Mouse (Mus musculus): ENCODE data around the gene Nrap.
"Not testable (repeated sequence)": the region's sequence is repeated elsewhere in the genome, so short reads cannot be mapped to it uniquely, and the experiment has no call there.

Nrap gene

GRCm38 (mm10) chr19:56389879-56390278, at the start of gene Nrap:
TSS of gene Nrap (minus strand) at chr19:56390037.
- no peak for DNase-seq

GRCm38 (mm10) chr19:56439072-56439434, 49.2 kb upstream of the Nrap start:
- no peak for DNase-seq

GRCm38 (mm10) chr19:56438357-56439071, 48.7 kb upstream of the Nrap start:
- DNase-seq = peak in 1 of 2 experiments; percentile 21

- DNase-seq = no peak
Measured at GRCm38 (mm10) chr19:56436380-56436779, 46.5 kb upstream of the Nrap start.

GRCm38 (mm10) chr19:56433581-56433980, 43.7 kb upstream of the Nrap start:
- no peak for DNase-seq

GRCm38 (mm10) chr19:56432706-56433105, 42.9 kb upstream of the Nrap start:
- no peak for DNase-seq

GRCm38 (mm10) chr19:56430369-56430768, 40.5 kb upstream of the Nrap start:
- DNase-seq = no peak

- DNase-seq = no peak
Measured at GRCm38 (mm10) chr19:56425492-56425891, 35.7 kb upstream of the Nrap start.

GRCm38 (mm10) chr19:56424606-56425395, 35.0 kb upstream of the Nrap start:
- no peak for DNase-seq

- DNase-seq = no peak
Measured at GRCm38 (mm10) chr19:56423370-56423769, 33.5 kb upstream of the Nrap start.

- peak; percentile 79 to 81 for DNase-seq
Measured at GRCm38 (mm10) chr19:56422476-56423338, 32.9 kb upstream of the Nrap start.

- no peak for DNase-seq
Measured at GRCm38 (mm10) chr19:56420345-56420744, 30.5 kb upstream of the Nrap start.

- DNase-seq = no peak
Measured at GRCm38 (mm10) chr19:56419452-56419851, 29.6 kb upstream of the Nrap start.

GRCm38 (mm10) chr19:56418404-56418803, 28.6 kb upstream of the Nrap start:
- DNase-seq = no peak

- not testable (repeated sequence) for DNase-seq
Measured at GRCm38 (mm10) chr19:56409884-56410283, 20.0 kb upstream of the Nrap start.

- DNase-seq = no peak
Measured at GRCm38 (mm10) chr19:56406581-56406980, 16.7 kb upstream of the Nrap start.

- no peak for DNase-seq
Measured at GRCm38 (mm10) chr19:56405824-56406223, 16.0 kb upstream of the Nrap start.

GRCm38 (mm10) chr19:56401864-56402263, 12.0 kb upstream of the Nrap start:
- no peak for DNase-seq

GRCm38 (mm10) chr19:56400200-56400599, 10.4 kb upstream of the Nrap start:
- DNase-seq = peak; percentile 91 to 93

GRCm38 (mm10) chr19:56398528-56398795, 8.6 kb upstream of the Nrap start:
- no peak for DNase-seq

- DNase-seq = peak in 1 of 2 experiments; percentile 21
Measured at GRCm38 (mm10) chr19:56397663-56398527, 8.1 kb upstream of the Nrap start.
